Mouse (Mus musculus): Measurements from ENCODE around the gene Spib. TPM values are rescaled to one million over a fixed set of nuclear protein-coding genes. Genes with fewer than 3 reads are reported as not detected.

The Spib gene
- polyA plus RNA-seq, 1 experiment from 2014 or later = not detected

DNA sequence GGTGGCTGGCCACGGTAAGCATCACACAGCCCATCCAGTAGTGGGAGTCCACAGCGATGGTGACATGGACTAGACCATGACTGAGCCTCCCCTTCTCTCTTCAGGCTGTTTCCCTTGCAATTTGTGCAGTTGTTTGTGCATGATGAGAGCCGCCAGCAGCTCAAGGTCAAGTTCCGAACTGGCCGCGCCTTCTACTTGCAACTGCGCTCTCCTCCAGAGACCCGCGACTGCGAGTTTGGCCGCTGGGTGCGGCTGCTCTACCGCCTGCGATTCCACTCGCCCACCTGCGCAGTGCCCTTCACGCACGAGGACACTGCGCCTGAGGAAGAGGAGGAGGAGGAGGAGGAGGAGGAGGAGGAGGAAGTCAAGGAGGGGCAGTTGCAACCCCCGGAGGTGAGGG is 31.8 kb downstream of the Spib start:
- H3K27ac ChIP-seq (ENCODE audit: low read depth, low read length) = no peak overlapping the region
- no peaks in the 10 kb centered on the region for H3K9me3 ChIP-seq (replicated peaks; ENCODE audit: control insufficient read depth, low read length)
- H3K9ac ChIP-seq (ENCODE audit: low read depth, low read length) = no peak overlapping the region
- no peaks in the 10 kb centered on the region for H3K36me3 ChIP-seq (ENCODE audit: control insufficient read depth, insufficient read depth, low read length)
- no peak overlapping the region for H3K4me3 ChIP-seq (ENCODE audit: low read depth, low read length)
- 55% methylated on average over 18 of the region's 20 CpGs for WGBS (ENCODE audit: insufficient replicate concordance)
- H3K27me3 ChIP-seq (ENCODE audit: control insufficient read depth, insufficient read depth, low read length) = peaks cover 10% of the 10 kb centered on the region
- H3K4me2 ChIP-seq = no peak overlapping the region
- peaks cover 10% of the 10 kb centered on the region for H3K4me1 ChIP-seq (ENCODE audit: control insufficient read depth, insufficient read depth, low read length)
- no peak for ATAC-seq (replicated peaks; ENCODE audit: insufficient number of reproducible peaks, low FRiP score, low TSS enrichment)

DNA sequence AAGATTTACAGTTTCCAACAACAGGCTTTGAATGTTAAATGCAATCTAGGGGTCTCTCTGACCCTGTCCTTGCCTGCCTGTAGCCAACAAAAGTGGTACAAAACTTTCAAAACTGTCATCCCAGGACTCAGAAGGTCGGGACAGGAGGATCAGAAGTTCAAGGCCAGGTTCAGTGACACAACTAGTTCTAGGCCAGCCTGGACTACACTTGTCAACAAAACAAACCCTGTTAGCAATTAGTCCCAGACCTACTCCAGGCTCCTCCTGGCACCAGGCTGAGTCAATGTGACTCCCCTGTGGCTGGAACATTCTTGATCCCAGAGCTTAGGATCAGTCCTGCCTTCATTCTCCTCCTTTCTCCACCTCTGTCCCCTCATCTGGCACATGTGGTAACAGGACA is 32.9 kb downstream of the Spib start:
- Histone ChIP-seq H3K27me3 (ENCODE audit: control insufficient read depth, insufficient read depth, low read length) (peaks cover 10% of the 10 kb centered on the region), H3K4me2 (no peak overlapping the region), H3K4me3 (ENCODE audit: low read depth, low read length) (no peak overlapping the region), H3K36me3 (ENCODE audit: control insufficient read depth, insufficient read depth, low read length) (no peaks in the 10 kb centered on the region), H3K9me3 (replicated peaks; ENCODE audit: control insufficient read depth, low read length) (no peaks in the 10 kb centered on the region), H3K27ac (ENCODE audit: low read depth, low read length) (no peak overlapping the region), H3K4me1 (ENCODE audit: control insufficient read depth, insufficient read depth, low read length) (peaks cover 14% of the 10 kb centered on the region), H3K9ac (ENCODE audit: low read depth, low read length) (no peak overlapping the region)
- no peak for ATAC-seq (replicated peaks; ENCODE audit: insufficient number of reproducible peaks, low FRiP score, low TSS enrichment)
- WGBS (ENCODE audit: insufficient replicate concordance) = 44% methylated on average over 1 of the region's 1 CpGs

DNA sequence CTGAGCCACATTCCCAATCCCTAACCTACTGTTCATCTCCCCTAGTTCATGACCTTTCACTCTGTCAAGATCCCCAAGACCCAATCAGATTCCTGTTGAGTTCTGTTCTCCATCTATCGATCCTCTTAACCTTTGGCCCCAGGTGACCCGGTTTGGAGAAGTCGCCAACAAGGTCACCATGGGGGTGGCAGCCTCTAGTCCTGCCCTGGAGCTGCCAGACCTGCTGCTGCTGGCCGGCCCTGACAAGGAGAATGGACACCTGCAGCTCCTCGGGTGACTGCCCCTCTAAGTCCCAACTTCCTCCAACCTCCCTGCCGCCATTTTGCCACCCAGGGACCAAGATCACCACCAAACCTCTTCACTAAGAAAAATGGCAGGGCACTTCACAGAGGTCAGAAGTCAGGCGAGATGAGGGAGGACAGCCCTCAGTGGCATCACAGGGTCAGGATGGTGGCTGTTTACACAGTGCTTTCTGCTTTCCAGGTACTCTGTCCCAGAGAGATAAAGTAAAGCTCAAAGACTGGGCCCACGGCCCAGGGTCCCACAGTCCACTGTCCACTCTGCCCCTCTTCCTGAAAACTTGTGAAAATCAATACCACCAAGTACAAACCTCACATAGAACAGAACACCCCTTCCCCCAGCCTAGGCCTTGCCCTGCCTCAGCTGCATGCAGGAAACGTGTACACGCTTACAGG is 34.4 kb downstream of the Spib start:
- H3K9ac ChIP-seq (ENCODE audit: low read depth, low read length) = no peak overlapping the region
- no peak for ATAC-seq (replicated peaks; ENCODE audit: insufficient number of reproducible peaks, low FRiP score, low TSS enrichment)
- peaks cover 14% of the 10 kb centered on the region for H3K4me1 ChIP-seq (ENCODE audit: control insufficient read depth, insufficient read depth, low read length)
- H3K4me2 ChIP-seq = peak overlapping the region; percentile 93
- 83% methylated on average over 10 of the region's 10 CpGs for WGBS (ENCODE audit: insufficient replicate concordance)
- H3K4me3 ChIP-seq (ENCODE audit: low read depth, low read length) = peak overlapping the region; percentile 81
- no peaks in the 10 kb centered on the region for H3K9me3 ChIP-seq (replicated peaks; ENCODE audit: control insufficient read depth, low read length)
- peaks cover 10% of the 10 kb centered on the region for H3K27me3 ChIP-seq (ENCODE audit: control insufficient read depth, insufficient read depth, low read length)
- peak overlapping the region; percentile 96; the same call in 1 of the 2 replicates for H3K27ac ChIP-seq (ENCODE audit: low read depth, low read length)
- no peaks in the 10 kb centered on the region; the same call in 1 of the 2 replicates for H3K36me3 ChIP-seq (ENCODE audit: control insufficient read depth, insufficient read depth, low read length)

DNA sequence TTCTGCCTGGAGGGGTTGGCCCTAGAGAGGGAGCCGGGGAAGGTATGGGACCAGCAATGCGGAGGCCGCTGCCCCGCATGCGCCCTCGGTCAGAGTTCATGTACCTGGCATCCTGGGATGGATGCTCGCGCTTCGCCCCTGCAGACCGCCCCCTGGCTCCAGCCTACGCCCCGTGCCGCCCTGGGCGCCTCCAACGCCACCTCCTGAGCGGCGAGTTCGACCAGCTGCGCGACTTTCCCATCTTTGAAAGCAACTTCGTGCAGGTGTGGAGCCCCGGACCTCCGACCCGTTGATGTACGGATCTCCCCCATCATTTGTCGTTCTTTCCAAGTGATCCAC is 35.1 kb downstream of the Spib start:
- H3K4me1 ChIP-seq (ENCODE audit: control insufficient read depth, insufficient read depth, low read length) = peaks cover 14% of the 10 kb centered on the region
- under 1% methylated on average over 26 of the region's 26 CpGs for WGBS (ENCODE audit: insufficient replicate concordance)
- H3K27ac ChIP-seq (ENCODE audit: low read depth, low read length) = peak overlapping the region; percentile 96
- peak overlapping the region; percentile 81 for H3K4me3 ChIP-seq (ENCODE audit: low read depth, low read length)
- H3K36me3 ChIP-seq (ENCODE audit: control insufficient read depth, insufficient read depth, low read length) = peaks cover 7% of the 10 kb centered on the region
- H3K27me3 ChIP-seq (ENCODE audit: control insufficient read depth, insufficient read depth, low read length) = peaks cover 10% of the 10 kb centered on the region
- H3K9me3 ChIP-seq (replicated peaks; ENCODE audit: control insufficient read depth, low read length) = no peaks in the 10 kb centered on the region
- H3K9ac ChIP-seq (ENCODE audit: low read depth, low read length) = peak overlapping the region; percentile 86
- H3K4me2 ChIP-seq = peak overlapping the region; percentile 93
- ATAC-seq (replicated peaks; ENCODE audit: insufficient number of reproducible peaks, low FRiP score, low TSS enrichment) = no peak; the same call in 1 of the 2 replicates

DNA sequence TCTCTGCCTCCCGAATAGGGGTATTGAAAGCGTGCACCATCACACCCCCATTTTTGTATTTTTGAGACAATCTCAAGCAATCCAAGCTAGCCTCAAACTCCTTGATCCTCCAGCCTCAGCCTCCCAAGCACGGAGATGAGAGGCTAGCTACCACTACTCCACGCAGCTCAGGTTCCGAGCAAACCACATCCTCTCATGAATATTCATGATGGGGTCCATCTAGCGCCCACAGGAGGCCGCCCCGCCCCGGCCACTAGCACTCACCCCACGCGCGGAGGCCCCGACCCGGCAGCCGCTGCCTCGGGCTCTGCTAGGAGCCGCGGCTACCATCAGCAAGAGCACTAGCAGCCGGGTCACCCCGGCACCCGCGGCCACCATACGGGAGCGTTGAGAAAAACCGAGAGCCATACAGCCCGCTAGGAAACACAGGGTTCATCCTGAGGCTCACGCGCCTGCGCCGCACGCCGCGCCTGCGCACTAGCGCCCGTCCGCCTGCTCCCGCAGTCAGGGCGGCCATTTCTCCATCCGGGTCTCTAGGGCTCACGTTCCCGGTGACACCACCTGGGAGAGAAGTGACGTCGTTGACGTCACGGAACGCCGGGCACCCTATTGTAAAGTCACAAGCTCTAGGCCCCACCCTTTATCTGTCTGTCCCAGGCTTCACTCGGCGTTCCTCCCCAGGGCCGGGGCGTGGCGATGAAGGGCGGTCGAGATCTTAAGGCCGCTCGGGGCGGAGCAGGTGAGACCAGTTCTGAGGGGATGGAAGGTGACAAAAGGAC is 35.7 kb downstream of the Spib start, which contains the start of the genes Emc10 and Fam71e1:
TSS of gene Emc10 (minus strand) at position 538 of the 779 bp plus-strand sequence.
TSS of gene Fam71e1 (plus strand) at position 590 of the 779 bp plus-strand sequence.
- Histone ChIP-seq H3K9me3 (replicated peaks; ENCODE audit: control insufficient read depth, low read length) (no peaks in the 10 kb centered on the region), H3K27ac (ENCODE audit: low read depth, low read length) (peak within 1 kb of the TSS; percentile 96), H3K4me2 (peak within 1 kb of the TSS; percentile 93), H3K9ac (ENCODE audit: low read depth, low read length) (peak within 1 kb of the TSS; percentile 96), H3K4me3 (ENCODE audit: low read depth, low read length) (peak within 1 kb of the TSS; percentile 81), H3K4me1 (ENCODE audit: control insufficient read depth, insufficient read depth, low read length) (peaks cover 14% of the 10 kb centered on the region), H3K27me3 (ENCODE audit: control insufficient read depth, insufficient read depth, low read length) (peaks cover 10% of the 10 kb centered on the region), H3K36me3 (ENCODE audit: control insufficient read depth, insufficient read depth, low read length) (peaks cover 7% of the 10 kb centered on the region)
- peak; percentile 95 for ATAC-seq (replicated peaks; ENCODE audit: insufficient number of reproducible peaks, low FRiP score, low TSS enrichment)
- WGBS (ENCODE audit: insufficient replicate concordance) = under 1% methylated on average over 58 of the region's 58 CpGs

DNA sequence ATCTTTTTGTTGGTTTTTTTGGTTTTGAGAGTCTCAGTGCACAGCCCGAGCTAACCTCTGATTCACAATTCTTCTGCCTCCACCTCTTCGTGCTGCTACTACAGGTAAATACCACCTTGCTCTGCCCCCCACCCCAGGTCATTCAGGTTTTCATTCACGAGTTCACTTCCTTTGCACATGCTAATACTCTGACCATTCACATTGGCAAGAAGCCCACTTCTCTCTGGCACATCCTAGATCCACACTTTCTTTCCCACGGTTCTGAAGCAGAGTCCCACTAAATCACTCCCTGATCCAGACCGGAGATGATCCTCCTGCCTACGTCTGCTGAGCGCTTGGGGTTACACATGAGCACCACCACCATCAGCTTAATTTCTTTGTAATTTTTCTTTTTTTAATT is 36.8 kb downstream of the Spib start:
- peaks cover 9% of the 10 kb centered on the region for H3K36me3 ChIP-seq (ENCODE audit: control insufficient read depth, insufficient read depth, low read length)
- peaks cover 14% of the 10 kb centered on the region for H3K4me1 ChIP-seq (ENCODE audit: control insufficient read depth, insufficient read depth, low read length)
- no peak for ATAC-seq (replicated peaks; ENCODE audit: insufficient number of reproducible peaks, low FRiP score, low TSS enrichment)
- no peak overlapping the region for H3K27ac ChIP-seq (ENCODE audit: low read depth, low read length)
- H3K9me3 ChIP-seq (replicated peaks; ENCODE audit: control insufficient read depth, low read length) = no peaks in the 10 kb centered on the region
- peaks cover 5% of the 10 kb centered on the region; the same call in 1 of the 2 replicates for H3K27me3 ChIP-seq (ENCODE audit: control insufficient read depth, insufficient read depth, low read length)
- peak overlapping the region; percentile 93 for H3K4me2 ChIP-seq
- 86% methylated on average over 7 of the region's 7 CpGs for WGBS (ENCODE audit: insufficient replicate concordance)
- H3K4me3 ChIP-seq (ENCODE audit: low read depth, low read length) = peak overlapping the region; percentile 81
- H3K9ac ChIP-seq (ENCODE audit: low read depth, low read length) = peak overlapping the region; percentile 1; the same call in 1 of the 2 replicates

DNA sequence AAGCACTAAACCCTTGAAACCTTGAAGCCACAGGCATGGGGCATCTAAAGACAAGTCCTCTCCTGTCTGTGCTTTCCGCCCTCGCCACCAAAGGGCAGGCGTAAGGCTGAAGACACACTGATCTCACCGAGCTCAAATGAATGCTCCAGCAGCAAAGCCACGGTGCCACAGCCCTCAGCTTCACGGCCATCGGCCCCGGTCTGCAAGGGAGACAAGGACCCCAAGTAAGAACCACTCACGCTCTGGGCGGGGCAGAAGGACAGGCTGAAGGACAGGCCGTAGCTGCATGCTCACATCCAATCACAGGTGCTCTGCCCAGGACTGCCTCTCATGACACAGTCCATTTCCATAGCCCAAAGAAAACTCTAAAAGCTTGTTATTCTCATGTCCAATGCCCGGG is 37.2 kb downstream of the Spib start:
- no peak for ATAC-seq (replicated peaks; ENCODE audit: insufficient number of reproducible peaks, low FRiP score, low TSS enrichment)
- Histone ChIP-seq H3K27me3 (ENCODE audit: control insufficient read depth, insufficient read depth, low read length) (peaks cover under 1% of the 10 kb centered on the region; the same call in 1 of the 2 replicates), H3K4me2 (no peak overlapping the region), H3K27ac (ENCODE audit: low read depth, low read length) (no peak overlapping the region), H3K9ac (ENCODE audit: low read depth, low read length) (no peak overlapping the region), H3K4me3 (ENCODE audit: low read depth, low read length) (no peak overlapping the region), H3K9me3 (replicated peaks; ENCODE audit: control insufficient read depth, low read length) (no peaks in the 10 kb centered on the region), H3K36me3 (ENCODE audit: control insufficient read depth, insufficient read depth, low read length) (peaks cover 9% of the 10 kb centered on the region), H3K4me1 (ENCODE audit: control insufficient read depth, insufficient read depth, low read length) (peaks cover 14% of the 10 kb centered on the region)
- 93% methylated on average over 12 of the region's 12 CpGs for WGBS (ENCODE audit: insufficient replicate concordance)

DNA sequence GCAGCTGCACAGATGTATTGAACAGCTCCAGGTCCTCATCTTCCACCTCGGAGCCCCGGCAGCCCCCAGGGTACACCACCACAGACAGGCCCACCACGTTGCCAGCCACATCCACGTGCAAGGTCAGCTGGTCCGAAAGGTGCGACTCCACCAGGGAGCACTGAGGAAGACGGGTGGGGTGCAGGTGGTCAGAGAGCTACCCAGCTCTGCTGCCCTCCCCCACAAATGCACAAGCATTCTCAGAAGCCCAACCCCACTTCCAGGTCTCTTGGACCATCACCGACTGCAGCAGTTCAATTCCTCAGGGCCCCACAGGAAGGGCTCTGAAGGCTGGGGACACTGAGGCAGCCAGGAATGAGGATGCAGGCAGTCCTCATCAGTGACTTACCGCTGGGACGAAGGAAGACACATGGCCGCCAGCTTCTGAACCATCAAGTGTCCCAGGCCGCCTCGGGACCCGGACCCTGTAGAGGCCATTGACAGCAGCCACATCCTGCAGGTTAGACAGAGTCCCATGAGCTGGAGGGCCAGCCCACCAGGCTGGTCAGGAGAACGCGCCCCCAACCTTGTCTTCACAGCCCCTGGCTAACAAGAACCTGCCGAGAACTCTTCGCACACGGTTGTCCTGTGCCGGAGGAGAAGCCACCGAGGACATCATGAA is 39.6 kb downstream of the Spib start:
- 88% methylated on average over 21 of the region's 21 CpGs for WGBS (ENCODE audit: insufficient replicate concordance)
- H3K9me3 ChIP-seq (replicated peaks; ENCODE audit: control insufficient read depth, low read length) = no peaks in the 10 kb centered on the region
- H3K9ac ChIP-seq (ENCODE audit: low read depth, low read length) = no peak overlapping the region
- H3K4me1 ChIP-seq (ENCODE audit: control insufficient read depth, insufficient read depth, low read length) = peaks cover 14% of the 10 kb centered on the region
- ATAC-seq (replicated peaks; ENCODE audit: insufficient number of reproducible peaks, low FRiP score, low TSS enrichment) = no peak
- H3K27ac ChIP-seq (ENCODE audit: low read depth, low read length) = no peak overlapping the region
- peaks cover 9% of the 10 kb centered on the region for H3K36me3 ChIP-seq (ENCODE audit: control insufficient read depth, insufficient read depth, low read length)
- no peak overlapping the region for H3K4me3 ChIP-seq (ENCODE audit: low read depth, low read length)
- H3K4me2 ChIP-seq = no peak overlapping the region
- no peaks in the 10 kb centered on the region for H3K27me3 ChIP-seq (ENCODE audit: control insufficient read depth, insufficient read depth, low read length)
